29 mouse cellular contexts compared by ENCODE assay signal in the genomic region with DNA sequence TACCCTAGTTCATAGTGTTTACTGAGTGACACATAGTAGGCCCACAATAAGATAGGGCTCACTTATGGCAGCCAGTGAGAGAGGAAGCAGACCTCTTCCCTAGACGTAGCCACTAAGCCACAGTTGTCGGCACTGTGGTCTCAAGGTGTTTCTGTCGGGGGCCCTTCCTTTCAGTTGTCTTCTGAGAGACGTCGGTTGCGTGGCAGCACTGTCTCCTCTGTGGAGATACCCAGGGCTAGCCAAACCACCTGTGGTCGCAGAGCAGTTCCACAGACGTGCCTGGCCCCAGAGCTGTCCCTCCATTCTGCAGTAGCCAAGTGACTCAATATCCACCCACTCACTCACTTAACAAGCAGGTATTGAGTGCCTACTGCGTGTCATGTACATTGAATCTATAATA.
DNase-seq lines count a peak whose midpoint lies in the region; ATAC-seq and TF ChIP-seq lines count a peak whose summit lies in the region.
"Had no signal": no experiment of that assay in that cellular context is flagged by ENCODE, and none has a peak within 500 bp of the region (broad histone marks: within the 10 kb centered on the region; RNA-seq: fewer than 3 reads in every experiment).

No protein-coding gene starts in this region.

- H3K4me2 ChIP-seq in CH12.LX (ENCODE audit: insufficient read depth, low read depth, poor library complexity, severe bottlenecking): no peak overlapping the region
- no peak overlapping the region for H3K4me2 ChIP-seq in forebrain, embryonic 16.5 days (ENCODE audit: low read length)
- H3K4me2 ChIP-seq: embryonic facial prominence, embryonic 13.5 days; forebrain, embryonic 12.5 days; forebrain, embryonic 15.5 days; heart, embryonic 12.5 days; heart, embryonic 15.5 days; hindbrain, embryonic 13.5 days; intestine, embryonic 15.5 days had no signal

- no peak for TF ChIP-seq EP300 in heart, adult 2 months (IDR thresholded peaks at IDR 0.05; ENCODE audit: insufficient read depth, low read depth, low read length)
- no peak for TF ChIP-seq EP300 in CH12.LX (IDR thresholded peaks at IDR 0.05; ENCODE audit: low read length)

- intact Hi-C loops in heart, adult 2 months (cut with DNase I): no loop called here
- intact Hi-C loops in heart, postnatal 14 days (cut with DNase I): no loop called here

- TF ChIP-seq RAD21 in CH12.LX (IDR thresholded peaks at IDR 0.05; ENCODE audit: low read depth, low read length): no peak

- H3K36me3 ChIP-seq in heart, adult 2 months (ENCODE audit: control insufficient read depth, insufficient read depth, low read length): peaks cover 10% of the 10 kb centered on the region; the same call in 1 of the 2 replicates
- H3K36me3 ChIP-seq in CH12.LX (replicated peaks in 1 of 2; ENCODE audit: control insufficient read depth in 1 of 2, insufficient read depth in 1 of 2, low read length in 1 of 2): no peaks in the 10 kb centered on the region
- H3K36me3 ChIP-seq in forebrain, embryonic 16.5 days (ENCODE audit: control insufficient read depth, insufficient read depth): no peaks in the 10 kb centered on the region
- H3K36me3 ChIP-seq: forebrain, embryonic 12.5 days; forebrain, embryonic 15.5 days; G1E; heart, embryonic 15.5 days; hindbrain, embryonic 13.5 days had no signal

- no peaks in the 10 kb centered on the region for H3K79me2 ChIP-seq in heart, adult 2 months (replicated peaks; ENCODE audit: control insufficient read depth, insufficient read depth, low read length)
- no peaks in the 10 kb centered on the region for H3K79me2 ChIP-seq in CH12.LX (replicated peaks; ENCODE audit: control insufficient read depth, extremely low read depth, insufficient read depth, poor library complexity, severe bottlenecking)

- no peak for TF ChIP-seq POLR2A in heart, adult 2 months (IDR thresholded peaks at IDR 0.05; ENCODE audit: insufficient read depth, low read depth, low read length)
- no peak for TF ChIP-seq POLR2A in CH12.LX (IDR thresholded peaks at IDR 0.05; ENCODE audit: low read depth, low read length)

- H3K4me1 ChIP-seq in heart, adult 2 months (ENCODE audit: control insufficient read depth, insufficient read depth, low read length): peaks cover 12% of the 10 kb centered on the region
- peaks cover 0 to 3% of the 10 kb centered on the region in 2 experiments; a peak in 1 of 4 replicates for H3K4me1 ChIP-seq in CH12.LX (ENCODE audit: control insufficient read depth in 1 of 2, insufficient read depth in 2 of 2)
- H3K4me1 ChIP-seq in forebrain, embryonic 16.5 days (replicated peaks; ENCODE audit: control insufficient read depth, insufficient read depth, low read length): no peaks in the 10 kb centered on the region
- H3K4me1 ChIP-seq: embryonic facial prominence, embryonic 13.5 days; forebrain, embryonic 12.5 days; forebrain, embryonic 15.5 days; hindbrain, embryonic 13.5 days; intestine, embryonic 15.5 days had no signal

- H3K9me3 ChIP-seq in CH12.LX (replicated peaks; ENCODE audit: low read length): peaks cover 5% of the 10 kb centered on the region
- no peaks in the 10 kb centered on the region for H3K9me3 ChIP-seq in forebrain, embryonic 16.5 days (ENCODE audit: control insufficient read depth, low read length)
- H3K9me3 ChIP-seq: embryonic facial prominence, embryonic 13.5 days; forebrain, embryonic 15.5 days; G1E; heart, embryonic 15.5 days; intestine, embryonic 15.5 days had no signal

- no peaks in the 10 kb centered on the region for H3K27me3 ChIP-seq in heart, adult 2 months (ENCODE audit: control insufficient read depth, insufficient read depth, low read length)
- H3K27me3 ChIP-seq in CH12.LX (replicated peaks): peaks cover 79% of the 10 kb centered on the region
- H3K27me3 ChIP-seq in forebrain, embryonic 16.5 days (replicated peaks; ENCODE audit: control insufficient read depth, insufficient read depth, low read length): no peaks in the 10 kb centered on the region
- H3K27me3 ChIP-seq: embryonic facial prominence, embryonic 13.5 days; forebrain, embryonic 12.5 days; forebrain, embryonic 15.5 days; hindbrain, embryonic 13.5 days; intestine, embryonic 15.5 days; Patski had no signal

- no peak overlapping the region for H3K9ac ChIP-seq in heart, adult 2 months (ENCODE audit: low read depth, low read length)
- no peak overlapping the region for H3K9ac ChIP-seq in CH12.LX (ENCODE audit: insufficient read depth, low read depth)
- H3K9ac ChIP-seq in forebrain, embryonic 16.5 days (replicated peaks; ENCODE audit: low read depth, low read length): no peak overlapping the region
- H3K9ac ChIP-seq: embryonic facial prominence, embryonic 13.5 days; forebrain, embryonic 12.5 days; forebrain, embryonic 15.5 days; heart, embryonic 12.5 days; heart, embryonic 15.5 days; hindbrain, embryonic 13.5 days; intestine, embryonic 15.5 days had no signal

- dilution Hi-C loops in CH12.LX (cut with MboI; ENCODE audit: extremely low pct_ligation_motif_present, extremely low pct_unique_long_range_greater_than_20kb, low sequenced_read_pairs): no loop called here

- peak overlapping the region; percentile 6; the same call in 1 of the 2 replicates for H3K27ac ChIP-seq in heart, adult 2 months
- H3K27ac ChIP-seq in CH12.LX (ENCODE audit: insufficient read depth, low read depth): no peak overlapping the region
- no peak overlapping the region for H3K27ac ChIP-seq in forebrain, embryonic 16.5 days (ENCODE audit: low read length)
- H3K27ac ChIP-seq: embryonic facial prominence, embryonic 10.5 days; embryonic facial prominence, embryonic 13.5 days; forebrain, embryonic 12.5 days; forebrain, embryonic 15.5 days; hindbrain, embryonic 10.5 days; hindbrain, embryonic 13.5 days; intestine, embryonic 15.5 days had no signal

- TF ChIP-seq CTCF in heart, adult 2 months (IDR thresholded peaks at IDR 0.05): no peak
- no peak for TF ChIP-seq CTCF in CH12.LX (conservative IDR thresholded peaks at IDR 0.05 in 1 of 2, IDR thresholded peaks at IDR 0.05 in 1 of 2; ENCODE audit: low read depth in 2 of 2, low read length in 2 of 2)

- H3K4me3 ChIP-seq in heart, adult 2 months: no peak overlapping the region
- no peak overlapping the region for H3K4me3 ChIP-seq in CH12.LX (replicated peaks in 1 of 3; ENCODE audit: low read depth in 2 of 3, low read length in 2 of 3, poor library complexity in 1 of 3)
- no peak overlapping the region for H3K4me3 ChIP-seq in forebrain, embryonic 16.5 days (replicated peaks; ENCODE audit: low read length)
- H3K4me3 ChIP-seq: embryonic facial prominence, embryonic 10.5 days; embryonic facial prominence, embryonic 13.5 days; erythroblast, embryonic 14.5 days; forebrain, embryonic 12.5 days; forebrain, embryonic 15.5 days; heart, embryonic 12.5 days; heart, embryonic 15.5 days; hindbrain, embryonic 10.5 days; hindbrain, embryonic 13.5 days; intestine, embryonic 15.5 days had no signal

- 85% methylated on average over 9 of the region's 9 CpGs for WGBS in heart, adult 2 months
- WGBS in forebrain, embryonic 16.5 days: 92% methylated on average over 9 of the region's 9 CpGs

- peak; percentile 49 to 58 for ATAC-seq in hematopoietic stem cell, adult 5-6 weeks (replicated peaks in 1 of 2; ENCODE audit: insufficient read depth in 1 of 2, low FRiP score in 2 of 2, low TSS enrichment in 1 of 2, low read depth in 1 of 2, poor library complexity in 2 of 2, severe bottlenecking in 2 of 2)
- no peak for ATAC-seq in forebrain, embryonic 16.5 days
- ATAC-seq: forebrain, embryonic 15.5 days; hindbrain, embryonic 16.5 days; intestine, embryonic 15.5 days; Patski had no signal

- DNase-seq in heart, adult 2 months: no peak
- no peak for DNase-seq in heart, postnatal 14 days
- peak; percentile 52 for DNase-seq in 416B (ENCODE audit: low read depth)
- DNase-seq in CH12.LX (ENCODE audit: extremely low read depth): no peak
- DNase-seq in urinary bladder, postnatal 10 days (ENCODE audit: low spot score): no peak
- DNase-seq: adrenal gland, postnatal 10 days; adrenal gland, postnatal 36 days; cerebellum, adult 2 months; cerebellum, adult 9-11 months; cerebellum, postnatal 25 days; embryo, embryonic 11 days; gastrocnemius, postnatal 14 days; heart, postnatal 10 days; kidney, adult 18-20 months had no signal

- in situ Hi-C loops in CH12.LX (cut with MboI; ENCODE audit: low pct_ligation_motif_present, low pct_unique_long_range_greater_than_20kb, low sequenced_read_pairs): no loop called here

TF ChIP-seq in CH12.LX, 34 proteins besides CTCF, POLR2A, EP300 and RAD21:
- peak; percentile 78 for TF ChIP-seq ZKSCAN1 (IDR thresholded peaks at IDR 0.05; ENCODE audit: borderline replicate concordance, low read depth, low read length)
- no peak for TF ChIP-seq HCFC1 (IDR thresholded peaks at IDR 0.05; ENCODE audit: low read depth, low read length)
- TF ChIP-seq E2F4 (IDR thresholded peaks at IDR 0.05; ENCODE audit: insufficient replicate concordance, low read depth, low read length): no peak
- TF ChIP-seq MAFK (IDR thresholded peaks at IDR 0.05; ENCODE audit: insufficient replicate concordance, low read length): no peak
- no peak for TF ChIP-seq USF1 (IDR thresholded peaks at IDR 0.05; ENCODE audit: low read depth, low read length)
- no peak for TF ChIP-seq CHD2 (IDR thresholded peaks at IDR 0.05; ENCODE audit: low read length)
- TF ChIP-seq PAX5 (IDR thresholded peaks at IDR 0.05; ENCODE audit: low read length): no peak
- no peak for TF ChIP-seq ZMIZ1 (IDR thresholded peaks at IDR 0.05; ENCODE audit: low read depth, low read length)
